Mouse (Mus musculus) lung, adult 18-20 months (tissue): ENCODE data around the gene Ndufaf2.

ENCODE experiments used
- DNase-seq, 2 experiments: peaks; one replicate each; pipeline ENCODE4 v3.0.0; 2022; ENCODE audit warnings: mixed read lengths in 2 of 2

Ndufaf2 gene

GRCm38 (mm10) chr13:108077901-108078300 lies 80.5 kb downstream of the Ndufaf2 start:
- no peak for DNase-seq

GRCm38 (mm10) chr13:108077476-108077875 lies 80.9 kb downstream of the Ndufaf2 start:
- no peak for DNase-seq

GRCm38 (mm10) chr13:108070171-108070570 lies 88.3 kb downstream of the Ndufaf2 start:
- no peak for DNase-seq

DNA sequence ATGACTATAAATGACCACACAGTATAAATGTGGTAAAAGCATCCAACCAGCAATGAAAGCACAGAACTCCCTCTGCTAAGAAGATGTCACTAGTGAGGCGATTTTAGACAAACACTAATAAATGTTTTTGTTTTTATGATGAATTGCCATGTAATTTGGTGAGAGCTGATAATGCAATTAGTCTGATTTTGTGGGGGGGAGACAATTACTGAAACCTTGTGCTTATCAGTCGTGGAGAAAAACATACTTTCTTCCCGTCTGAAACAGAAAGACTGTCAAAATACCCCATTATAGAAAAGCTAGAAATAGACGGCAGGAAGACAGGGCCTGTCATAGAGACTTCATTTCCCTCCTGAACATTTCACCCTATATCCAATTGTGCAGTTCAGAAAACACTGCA lies 89.3 kb downstream of the Ndufaf2 start:
- no peak for DNase-seq

GRCm38 (mm10) chr13:108066021-108066420 lies 92.4 kb downstream of the Ndufaf2 start:
- no peak for DNase-seq

DNA sequence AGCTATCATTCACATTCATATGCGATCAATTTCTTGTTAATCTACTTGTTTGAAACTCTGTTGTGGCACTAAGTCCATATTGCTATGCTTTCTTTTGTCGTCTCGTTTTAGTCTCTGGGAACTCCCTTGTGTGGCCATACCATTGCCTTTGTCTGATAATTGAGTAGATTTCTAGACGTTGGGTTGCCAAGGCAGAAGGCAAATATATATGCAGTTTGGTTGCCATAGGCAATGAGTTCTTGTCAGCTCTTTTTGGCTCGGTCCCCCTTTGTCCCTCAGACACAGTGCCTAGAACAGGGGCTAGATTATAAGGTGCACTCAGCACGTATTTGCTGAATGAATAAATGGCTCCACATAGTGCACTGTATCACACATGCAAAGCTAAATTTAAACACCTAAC lies 94.1 kb downstream of the Ndufaf2 start:
- no peak for DNase-seq

GRCm38 (mm10) chr13:108063374-108064134 lies 94.9 kb downstream of the Ndufaf2 start:
- DNase-seq = peak in 1 of 2 experiments; percentile 15

DNA sequence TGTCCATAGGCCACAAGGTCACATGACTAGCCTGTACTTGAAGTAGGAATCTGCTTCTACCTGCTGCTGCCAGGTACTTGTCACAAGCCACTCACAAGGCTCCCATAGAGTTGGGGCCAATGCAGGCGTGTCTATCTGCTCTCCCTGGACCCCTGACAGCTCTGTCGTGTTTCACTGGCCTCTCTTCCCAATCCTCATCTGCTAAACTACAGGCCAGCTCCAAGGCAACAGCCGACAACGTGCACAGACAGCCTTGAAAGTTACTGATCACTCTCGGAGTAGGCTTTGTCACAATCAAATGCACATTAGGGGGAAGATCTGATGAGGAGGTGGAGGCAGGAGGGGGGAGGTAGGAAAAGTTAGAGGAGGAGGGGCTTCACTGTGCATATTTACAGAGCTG lies 95.5 kb downstream of the Ndufaf2 start:
- DNase-seq = no peak

GRCm38 (mm10) chr13:108060936-108061578 lies 97.4 kb downstream of the Ndufaf2 start:
- DNase-seq = no peak

GRCm38 (mm10) chr13:108060286-108060885 lies 98.0 kb downstream of the Ndufaf2 start:
- DNase-seq = no peak

GRCm38 (mm10) chr13:108056896-108057295 lies 101.5 kb downstream of the Ndufaf2 start:
- no peak for DNase-seq

GRCm38 (mm10) chr13:108047364-108047763 lies 111.1 kb downstream of the Ndufaf2 start:
- no peak for DNase-seq

- DNase-seq = no peak
These were observed 111.5 kb downstream of the Ndufaf2 start for GRCm38 (mm10) chr13:108046891-108047290.

GRCm38 (mm10) chr13:108046071-108046470 lies 112.4 kb downstream of the Ndufaf2 start:
- DNase-seq = no peak

GRCm38 (mm10) chr13:108045646-108046045 lies 112.8 kb downstream of the Ndufaf2 start:
- no peak for DNase-seq

DNA sequence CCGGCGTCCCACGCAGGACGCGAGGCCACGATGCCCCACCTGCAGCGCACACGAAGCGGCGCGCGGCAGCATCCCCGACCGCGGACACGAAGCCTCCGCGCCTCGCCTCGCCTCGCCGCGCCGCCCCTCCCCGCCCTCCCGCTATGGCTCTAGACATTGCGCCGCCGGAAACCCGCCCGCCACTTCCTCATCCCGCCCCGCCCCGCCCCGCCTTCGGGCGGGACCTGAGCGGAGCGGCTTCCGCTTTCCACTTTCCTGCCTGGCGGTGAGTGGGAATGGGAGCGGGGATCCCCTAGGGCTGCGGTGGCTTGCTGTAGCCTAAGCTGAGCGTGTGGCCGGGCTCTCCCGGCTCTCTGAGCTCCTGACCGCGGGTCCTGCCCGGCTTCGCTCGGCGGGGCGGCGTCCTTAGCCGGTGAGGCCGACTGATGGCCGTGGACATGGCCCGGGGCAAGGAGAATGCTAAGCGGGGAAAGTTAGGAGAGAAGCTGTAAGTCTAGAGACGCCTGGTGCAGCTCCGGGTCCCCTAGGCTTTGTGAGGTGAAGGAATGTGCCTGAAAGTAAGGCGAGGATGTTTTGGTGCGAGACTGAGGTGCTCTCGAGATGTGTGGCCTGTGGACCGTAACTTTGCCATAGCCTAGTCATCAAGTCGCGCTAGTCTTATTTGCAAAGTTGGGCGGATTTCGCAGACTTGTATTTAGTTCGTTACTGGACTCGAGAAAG lies 114.0 kb downstream of the Ndufaf2 start, which contains the start of gene Smim15:
Smim15 (plus strand) TSS at position 225 of the 720 bp plus-strand sequence.
- DNase-seq = peak; percentile 90 to 93

DNA sequence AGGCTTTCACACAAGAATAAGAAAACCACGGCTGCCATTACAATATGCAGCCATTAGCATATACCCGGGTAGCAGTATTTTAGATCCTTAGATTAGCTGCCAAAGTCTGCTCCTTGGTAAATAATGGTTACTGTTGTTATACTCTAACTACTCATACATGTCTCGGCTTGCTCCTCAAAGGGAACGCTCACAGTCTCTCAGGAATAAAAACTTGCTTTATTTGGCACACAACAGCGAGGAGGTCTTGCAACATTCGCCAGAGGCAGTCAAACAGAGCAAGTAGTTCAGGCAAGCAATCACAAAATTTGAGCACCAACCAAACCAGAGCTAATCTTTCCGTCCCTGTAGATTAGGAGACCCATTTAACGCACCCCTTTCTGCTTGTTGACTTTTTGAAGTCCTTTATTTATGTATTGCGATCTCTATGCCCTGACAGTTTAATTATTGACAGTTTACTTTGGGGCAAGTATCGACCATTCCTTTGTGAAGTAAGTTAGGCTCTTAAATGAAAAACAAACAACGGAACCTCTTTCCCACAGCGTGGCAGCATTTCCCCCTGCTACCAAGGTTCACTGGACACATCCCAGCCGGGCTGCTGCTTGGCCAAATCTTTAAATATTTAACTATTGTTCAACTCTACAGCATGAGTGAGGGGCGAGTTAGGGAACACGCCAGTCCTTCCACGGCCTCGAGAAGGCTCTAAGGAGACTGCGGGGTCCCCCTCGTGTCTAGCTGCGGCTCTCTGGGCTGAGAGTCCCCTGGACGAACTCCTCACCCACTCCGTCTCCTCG lies 114.8 kb downstream of the Ndufaf2 start:
- DNase-seq = peak; percentile 63 to 81

DNA sequence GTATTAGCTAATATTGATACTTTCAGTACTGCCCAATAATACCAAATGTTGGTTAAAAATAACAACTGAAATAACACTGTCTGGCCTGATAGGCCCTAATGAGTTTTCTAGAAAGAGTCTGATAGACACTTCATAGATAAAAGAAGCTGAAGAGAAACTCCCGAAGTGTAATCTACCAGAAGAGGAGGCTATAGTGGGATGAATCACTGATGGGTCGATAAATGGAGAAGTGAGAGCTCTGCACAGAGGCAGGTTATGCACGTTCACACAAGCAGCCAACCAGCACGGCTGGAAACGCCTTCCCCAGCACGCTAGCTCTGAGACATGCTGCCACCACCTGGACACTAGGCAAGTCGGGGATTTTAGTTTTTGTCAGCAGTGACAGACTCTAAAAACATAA lies 117.1 kb downstream of the Ndufaf2 start:
- peak; percentile 73 to 77 for DNase-seq

DNA sequence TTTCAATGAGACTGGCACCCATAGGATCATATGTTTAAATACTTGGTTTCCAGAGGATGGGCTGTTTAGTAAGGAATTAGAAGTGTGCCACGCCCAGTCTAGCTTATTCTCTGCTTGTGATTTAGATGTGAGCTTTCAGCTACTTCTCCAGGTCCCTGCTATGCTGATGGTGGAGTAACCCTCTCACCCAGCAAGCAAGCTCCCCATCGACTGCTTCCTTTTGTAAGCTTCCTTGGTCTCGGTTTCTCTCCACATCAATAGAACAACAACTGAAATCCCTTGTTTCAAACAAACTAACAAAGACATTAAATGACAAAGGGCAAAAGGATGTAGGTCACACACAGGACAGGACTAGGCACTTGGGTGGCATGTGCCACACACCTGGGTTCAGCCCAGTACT lies 118.0 kb downstream of the Ndufaf2 start:
- no peak for DNase-seq

DNA sequence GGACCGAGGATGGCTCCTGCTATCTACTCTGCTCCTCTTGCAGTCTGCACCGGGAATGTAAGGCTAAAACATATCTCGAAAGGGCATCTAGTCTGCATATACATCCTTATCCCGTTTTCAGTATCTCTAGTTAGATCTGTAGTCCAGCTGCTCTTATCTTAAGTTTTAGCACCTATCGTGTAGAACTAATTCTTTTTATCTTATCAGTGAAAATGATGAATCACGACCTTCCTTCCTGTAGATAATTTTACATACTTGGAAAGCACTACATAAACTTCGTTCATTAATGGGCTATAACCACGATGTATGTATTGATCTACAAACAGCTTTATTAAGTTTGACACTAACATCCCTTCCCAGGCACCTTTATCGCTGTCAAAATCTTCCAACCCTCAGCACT lies 118.5 kb downstream of the Ndufaf2 start:
- no peak for DNase-seq

DNA sequence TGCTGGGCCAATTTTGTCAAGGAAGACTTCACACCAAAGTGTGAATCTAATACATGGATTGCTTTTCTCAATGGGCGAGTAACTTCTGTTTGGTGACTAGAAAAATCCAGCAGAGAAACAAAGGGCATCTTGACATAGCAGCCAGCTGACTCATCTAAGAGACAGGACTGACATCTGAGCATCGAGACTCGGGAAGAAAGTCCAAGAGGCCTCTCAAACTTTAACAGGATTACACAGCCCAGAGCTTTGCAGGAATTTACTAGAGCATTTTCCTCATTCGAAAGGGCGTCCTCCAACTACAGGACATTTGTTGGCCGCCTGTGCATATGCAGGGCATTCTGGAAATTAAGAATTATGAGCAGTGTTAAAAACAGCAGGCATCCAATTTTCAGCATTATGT lies 119.0 kb downstream of the Ndufaf2 start:
- DNase-seq = no peak

DNA sequence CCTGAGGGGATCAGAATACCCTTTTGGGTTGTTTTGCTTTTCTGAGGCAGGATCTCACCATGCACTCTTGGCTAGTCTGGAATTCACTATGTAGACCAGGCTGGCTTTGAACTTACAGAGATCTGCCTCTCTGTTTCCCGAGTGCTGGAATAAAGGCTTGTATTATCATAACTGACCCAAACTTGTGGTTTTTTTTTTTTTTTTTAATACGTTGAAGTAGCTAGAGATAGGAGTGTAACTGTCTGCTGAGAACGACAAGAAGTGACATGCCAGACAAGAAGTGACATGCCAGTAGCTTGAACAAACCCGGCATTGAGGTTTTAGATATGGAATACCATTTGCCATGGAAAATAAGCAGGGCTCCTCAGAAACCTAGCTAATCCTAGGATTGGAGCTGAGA lies 125.6 kb downstream of the Ndufaf2 start:
- no peak for DNase-seq
